Mouse (Mus musculus) CH12.LX (cell line): ENCODE results near the gene Dmwd. TPM values are rescaled to one million over a fixed set of nuclear protein-coding genes. Genes with fewer than 3 reads are reported as not detected.
A peak's percentile ranks its signal among the peaks of the same experiment; 100 is the strongest.

Source experiments
- DNase-seq: peaks from one replicate; pipeline ENCODE4 v3.0.0-alpha.2; 2013; ENCODE audit errors: extremely low read depth
- H3K27ac ChIP-seq: 2 replicates; pipeline ENCODE4 v1.5.1; 2012; ENCODE audit warnings: low read depth, mild to moderate bottlenecking, control low read depth, moderate library complexity; ENCODE audit not compliant: insufficient read depth
- H3K27me3 ChIP-seq: replicated peaks from 2 replicates; pipeline ENCODE3; 2012; ENCODE audit warnings: inconsistent platforms
- H3K36me3 ChIP-seq, 2 experiments: replicated peaks in 1 of 2; 2 replicates each; pipeline versions ENCODE3 to v1.6.1; 2012; ENCODE audit warnings: inconsistent platforms in 1 of 2, low read length in 1 of 2, mild to moderate bottlenecking in 1 of 2, mixed read lengths in 1 of 2, moderate library complexity in 1 of 2; ENCODE audit not compliant: control insufficient read depth in 1 of 2, insufficient read depth in 1 of 2
- H3K4me1 ChIP-seq, 2 experiments: 2 replicates each; pipeline ENCODE4 v1.6.1; 2012; ENCODE audit warnings: inconsistent platforms in 1 of 2, moderate library complexity in 1 of 2; ENCODE audit not compliant: insufficient read depth in 2 of 2, control insufficient read depth in 1 of 2
- H3K4me2 ChIP-seq: 2 replicates; pipeline ENCODE4 v1.6.1; 2012; ENCODE audit warnings: low read depth, mild to moderate bottlenecking, control low read depth; ENCODE audit not compliant: poor library complexity, insufficient read depth, severe bottlenecking
- H3K4me3 ChIP-seq, 3 experiments: fragments of 150-350 bp in 1 of 3; sonication (generic) in 1 of 3; replicated peaks in 1 of 3; 2 replicates each; pipeline versions ENCODE3 to v1.5.1; 2011 to 2012; ENCODE audit warnings: low read depth in 2 of 3, low read length in 2 of 3, mild to moderate bottlenecking in 2 of 3, moderate library complexity in 2 of 3, control low read depth in 1 of 3, improper control_type of control experiment in 1 of 3, inconsistent platforms in 1 of 3, mixed read lengths in 1 of 3; ENCODE audit not compliant: poor library complexity in 1 of 3
- H3K79me2 ChIP-seq: replicated peaks from 2 replicates; pipeline ENCODE4 v1.6.1; 2012; ENCODE audit warnings: mild to moderate bottlenecking, moderate library complexity; ENCODE audit not compliant: control insufficient read depth, poor library complexity, insufficient read depth, severe bottlenecking; ENCODE audit errors: extremely low read depth
- H3K9ac ChIP-seq: 2 replicates; pipeline ENCODE4 v1.6.1; 2012; ENCODE audit warnings: low read depth, mild to moderate bottlenecking, control low read depth, moderate library complexity; ENCODE audit not compliant: insufficient read depth
- H3K9me3 ChIP-seq: replicated peaks from 2 replicates; pipeline ENCODE3; 2012; ENCODE audit warnings: low read length, inconsistent platforms, mixed read lengths
- BHLHE40 ChIP-seq: IDR thresholded peaks from 2 replicates; pipeline ENCODE4 v1.6.1; 2011; ENCODE audit warnings: mild to moderate bottlenecking, low read depth, low read length, improper control_type of control experiment
- CHD1 ChIP-seq: IDR thresholded peaks from 2 replicates; pipeline ENCODE4 v1.6.1; 2012; ENCODE audit warnings: low read depth, low read length, improper control_type of control experiment, inconsistent platforms
- CHD2 ChIP-seq: IDR thresholded peaks from 2 replicates; pipeline ENCODE4 v1.6.1; 2011; ENCODE audit warnings: low read length, improper control_type of control experiment
- CTCF ChIP-seq, 2 experiments: IDR thresholded peaks in 1 of 2; conservative IDR thresholded peaks in 1 of 2; 2 replicates each; pipeline ENCODE4 v1.5.1; 2011 to 2012; ENCODE audit warnings: low read depth in 2 of 2, low read length in 2 of 2, improper control_type of control experiment in 1 of 2, inconsistent platforms in 1 of 2, mild to moderate bottlenecking in 1 of 2, moderate library complexity in 1 of 2
- E2F4 ChIP-seq: IDR thresholded peaks from 2 replicates; pipeline ENCODE4 v1.6.1; 2011; ENCODE audit warnings: low read depth, low read length, improper control_type of control experiment; ENCODE audit not compliant: insufficient replicate concordance
- ELF1 ChIP-seq: IDR thresholded peaks from 2 replicates; pipeline ENCODE4 v1.6.1; 2014; ENCODE audit warnings: low read depth, mild to moderate bottlenecking, inconsistent platforms, low read length, improper control_type of control experiment
- EP300 ChIP-seq: IDR thresholded peaks from 2 replicates; pipeline ENCODE4 v1.6.1; 2011; ENCODE audit warnings: low read length, improper control_type of control experiment
- ETS1 ChIP-seq: conservative IDR thresholded peaks from 2 replicates; pipeline ENCODE4 v1.6.1; 2012; ENCODE audit warnings: low read depth, mild to moderate bottlenecking, inconsistent platforms, low read length, improper control_type of control experiment, moderate library complexity
- GABPA ChIP-seq: IDR thresholded peaks from 2 replicates; pipeline ENCODE4 v1.6.1; 2012; ENCODE audit warnings: low read depth, low read length, improper control_type of control experiment, inconsistent platforms; ENCODE audit not compliant: insufficient replicate concordance
- HCFC1 ChIP-seq: IDR thresholded peaks from 2 replicates; pipeline ENCODE4 v1.6.1; 2012; ENCODE audit warnings: low read depth, mild to moderate bottlenecking, inconsistent platforms, low read length, improper control_type of control experiment
- IRF4 ChIP-seq: IDR thresholded peaks from 2 replicates; pipeline ENCODE4 v1.6.1; 2014; ENCODE audit warnings: low read depth, mild to moderate bottlenecking, inconsistent platforms, low read length, improper control_type of control experiment
- JUN ChIP-seq: IDR thresholded peaks from 2 replicates; pipeline ENCODE4 v1.6.1; 2011; ENCODE audit warnings: low read depth, mild to moderate bottlenecking, low read length, improper control_type of control experiment, moderate library complexity; ENCODE audit not compliant: insufficient read depth
- JUND ChIP-seq: conservative IDR thresholded peaks from 2 replicates; pipeline ENCODE4 v1.6.1; 2011; ENCODE audit warnings: low read depth, low read length, improper control_type of control experiment
- KAT2A ChIP-seq: IDR thresholded peaks from 2 replicates; pipeline ENCODE4 v1.6.1; 2012; ENCODE audit warnings: low read length, improper control_type of control experiment, inconsistent platforms; ENCODE audit not compliant: insufficient replicate concordance
- MAFK ChIP-seq: IDR thresholded peaks from 2 replicates; pipeline ENCODE4 v1.6.1; 2011; ENCODE audit warnings: low read length, improper control_type of control experiment; ENCODE audit not compliant: insufficient replicate concordance
- MAX ChIP-seq: IDR thresholded peaks from 2 replicates; pipeline ENCODE4 v1.6.1; 2011; ENCODE audit warnings: low read length, improper control_type of control experiment
- MAZ ChIP-seq: IDR thresholded peaks from 2 replicates; pipeline ENCODE4 v1.6.1; 2012; ENCODE audit warnings: low read depth, mild to moderate bottlenecking, inconsistent platforms, low read length, improper control_type of control experiment, moderate library complexity
- MEF2A ChIP-seq: IDR thresholded peaks from 2 replicates; pipeline ENCODE4 v1.6.1; 2014; ENCODE audit warnings: low read depth, mild to moderate bottlenecking, inconsistent platforms, low read length, improper control_type of control experiment, borderline replicate concordance
- MXI1 ChIP-seq: IDR thresholded peaks from 2 replicates; pipeline ENCODE4 v1.6.1; 2011; ENCODE audit warnings: mild to moderate bottlenecking, low read depth, low read length, improper control_type of control experiment
- MYC ChIP-seq: IDR thresholded peaks from 2 replicates; pipeline ENCODE4 v1.6.1; 2011; ENCODE audit warnings: low read depth, mild to moderate bottlenecking, improper control_type of control experiment, low read length
- NELFE ChIP-seq: IDR thresholded peaks from 2 replicates; pipeline ENCODE4 v1.6.1; 2011; ENCODE audit warnings: low read depth, low read length, improper control_type of control experiment
- NRF1 ChIP-seq: IDR thresholded peaks from 2 replicates; pipeline ENCODE4 v1.6.1; 2014; ENCODE audit warnings: low read depth, mild to moderate bottlenecking, inconsistent platforms, low read length, improper control_type of control experiment, moderate library complexity
- POLR2A ChIP-seq: IDR thresholded peaks from 2 replicates; pipeline ENCODE4 v1.6.1; 2011; ENCODE audit warnings: low read depth, mild to moderate bottlenecking, improper control_type of control experiment, low read length
- POLR2AphosphoS2 ChIP-seq: IDR thresholded peaks from 2 replicates; pipeline ENCODE4 v1.6.1; 2011; ENCODE audit warnings: low read depth, low read length, improper control_type of control experiment
- RAD21 ChIP-seq: IDR thresholded peaks from 2 replicates; pipeline ENCODE4 v1.6.1; 2011; ENCODE audit warnings: low read depth, mild to moderate bottlenecking, low read length, improper control_type of control experiment, moderate library complexity
- RCOR1 ChIP-seq: conservative IDR thresholded peaks from 2 replicates; pipeline ENCODE4 v1.6.1; 2012; ENCODE audit warnings: low read depth, mild to moderate bottlenecking, inconsistent platforms, low read length, improper control_type of control experiment
- SIN3A ChIP-seq: IDR thresholded peaks from 2 replicates; pipeline ENCODE4 v1.6.1; 2012; ENCODE audit warnings: low read length, improper control_type of control experiment, inconsistent platforms
- SMC3 ChIP-seq: IDR thresholded peaks from 2 replicates; pipeline ENCODE4 v1.6.1; 2011; ENCODE audit warnings: low read depth, low read length, improper control_type of control experiment
- TBP ChIP-seq: conservative IDR thresholded peaks from 2 replicates; pipeline ENCODE4 v1.6.1; 2011; ENCODE audit warnings: low read depth, low read length, improper control_type of control experiment
- TCF12 ChIP-seq: IDR thresholded peaks from 2 replicates; pipeline ENCODE4 v1.6.1; 2014; ENCODE audit warnings: low read depth, mild to moderate bottlenecking, inconsistent platforms, low read length, improper control_type of control experiment
- UBTF ChIP-seq: IDR thresholded peaks from 2 replicates; pipeline ENCODE4 v1.6.1; 2012; ENCODE audit warnings: low read depth, mild to moderate bottlenecking, inconsistent platforms, low read length, improper control_type of control experiment, moderate library complexity
- USF1 ChIP-seq: IDR thresholded peaks from 2 replicates; pipeline ENCODE4 v1.6.1; 2014; ENCODE audit warnings: low read depth, mild to moderate bottlenecking, inconsistent platforms, low read length, improper control_type of control experiment
- USF2 ChIP-seq: conservative IDR thresholded peaks from 2 replicates; pipeline ENCODE4 v1.6.1; 2011; ENCODE audit warnings: low read depth, low read length, improper control_type of control experiment
- ZC3H11A ChIP-seq: IDR thresholded peaks from 2 replicates; pipeline ENCODE4 v1.6.1; 2012; ENCODE audit warnings: low read depth, mild to moderate bottlenecking, inconsistent platforms, low read length, improper control_type of control experiment
- ZKSCAN1 ChIP-seq: IDR thresholded peaks from 2 replicates; pipeline ENCODE4 v1.6.1; 2012; ENCODE audit warnings: low read depth, inconsistent platforms, low read length, improper control_type of control experiment, borderline replicate concordance
- ZMIZ1 ChIP-seq: IDR thresholded peaks from 2 replicates; pipeline ENCODE4 v1.6.1; 2012; ENCODE audit warnings: low read depth, mild to moderate bottlenecking, inconsistent platforms, low read length, improper control_type of control experiment
- ZNF384 ChIP-seq: IDR thresholded peaks from 2 replicates; pipeline ENCODE4 v1.6.1; 2012; ENCODE audit warnings: low read depth, low read length, improper control_type of control experiment, inconsistent platforms
- dilution Hi-C: fragments of 300-500 bp; cut with MboI; formaldehyde crosslinking; loops from 2 replicates; pipeline ENCODE4 v1.14.3; 2020; ENCODE audit warnings: low sequenced_read_pairs; ENCODE audit not compliant: extremely low pct_unique_long_range_greater_than_20kb, extremely low pct_ligation_motif_present
- in situ Hi-C: fragments of 300-500 bp; cut with MboI; formaldehyde crosslinking; loops from 3 replicates; pipeline ENCODE4 v1.14.3; 2019; ENCODE audit warnings: low sequenced_read_pairs, low pct_ligation_motif_present, low pct_unique_long_range_greater_than_20kb, mixed read lengths
- polyA plus RNA-seq: library from polyadenylated mRNA; unstranded; fragments of >175 nt; gene quantifications from 2 replicates; pipeline ENCODE4 v1.2.1, GENCODE M21; 2012; ENCODE audit warnings: low read depth; ENCODE audit not compliant: insufficient read length
- total RNA-seq, 2 experiments: library from RNA; depleted of rRNA; stranded (reverse); fragments of 300-350 nt in 1 of 2; fragments of >200 nt in 1 of 2; gene quantifications; 2 replicates each; pipeline ENCODE4 v1.2.3; 2012 to 2014

The Dmwd gene
- total and polyA plus RNA-seq, 3 experiments = not detected

GRCm38 (mm10) chr7:19093174-19093521 is 17.1 kb downstream of the Dmwd start:
- no peak for TF ChIP-seq TBP
- peak; percentile 85 for TF ChIP-seq RAD21
- peak; percentile 65; the same call in 1 of the 2 replicates for TF ChIP-seq MXI1
- no peak for TF ChIP-seq ZMIZ1
- TF ChIP-seq EP300 = no peak
- TF ChIP-seq USF2 = no peak
- TF ChIP-seq GABPA = no peak
- TF ChIP-seq BHLHE40 = peak; percentile 74
- no peak for TF ChIP-seq USF1
- no peak for TF ChIP-seq MYC
- TF ChIP-seq CTCF (conservative IDR thresholded peaks at IDR 0.05 in 1 of 2, IDR thresholded peaks at IDR 0.05 in 1 of 2; ENCODE audit: low read depth in 2 of 2, low read length in 2 of 2) = peak in 1 of 2 experiments; percentile 96; a peak in 2 of 4 replicates
- 0 out of 2 replicates have a peak, but pooled peaks have one; percentile 14 for TF ChIP-seq ELF1
- no peak for TF ChIP-seq HCFC1
- no peak for TF ChIP-seq ZKSCAN1
- no peak for TF ChIP-seq JUND
- TF ChIP-seq MAFK = no peak
- TF ChIP-seq KAT2A = no peak
- peak; percentile 52; the same call in 1 of the 2 replicates for TF ChIP-seq IRF4
- TF ChIP-seq NELFE = no peak
- peak; percentile 47 for TF ChIP-seq ZC3H11A
- no peak for TF ChIP-seq MEF2A
- no peak for TF ChIP-seq POLR2AphosphoS2
- TF ChIP-seq POLR2A = no peak
- TF ChIP-seq CHD1 = no peak
- TF ChIP-seq UBTF = no peak
- no peak for TF ChIP-seq JUN
- TF ChIP-seq TCF12 = 0 out of 2 replicates have a peak, but pooled peaks have one; percentile 34
- peak; percentile 21; the same call in 1 of the 2 replicates for TF ChIP-seq MAX
- no peak for TF ChIP-seq RCOR1
- TF ChIP-seq SIN3A = no peak
- TF ChIP-seq ZNF384 = no peak
- TF ChIP-seq CHD2 = no peak
- peak; percentile 86 for TF ChIP-seq SMC3
- TF ChIP-seq NRF1 = no peak
- TF ChIP-seq MAZ = peak; percentile 73
- TF ChIP-seq ETS1 = no peak
- TF ChIP-seq E2F4 = no peak
- TF ChIP-seq, all 38 proteins: peak for 11
- peak overlapping the region; percentile 48 to 67 (median 62) for H3K4me3 ChIP-seq
- peak overlapping the region; percentile 76 for H3K4me2 ChIP-seq
- peak overlapping the region; percentile 1; the same call in 1 of the 2 replicates for H3K9ac ChIP-seq
- H3K27ac ChIP-seq = no peak overlapping the region
- H3K27me3 ChIP-seq = peaks cover 82% of the 10 kb centered on the region
- no peaks in the 10 kb centered on the region for H3K36me3 ChIP-seq
- in situ Hi-C loops (no loop called here), dilution Hi-C loops (no loop called here)
- peak; percentile 72 for DNase-seq
- peaks cover 5 to 28% of the 10 kb centered on the region in 2 experiments; a peak in 3 of 4 replicates for H3K4me1 ChIP-seq
- H3K9me3 ChIP-seq = no peaks in the 10 kb centered on the region
- H3K79me2 ChIP-seq = no peaks in the 10 kb centered on the region
